Mouse (Mus musculus): Measurements from ENCODE around the gene Epb41l5.

DNA sequence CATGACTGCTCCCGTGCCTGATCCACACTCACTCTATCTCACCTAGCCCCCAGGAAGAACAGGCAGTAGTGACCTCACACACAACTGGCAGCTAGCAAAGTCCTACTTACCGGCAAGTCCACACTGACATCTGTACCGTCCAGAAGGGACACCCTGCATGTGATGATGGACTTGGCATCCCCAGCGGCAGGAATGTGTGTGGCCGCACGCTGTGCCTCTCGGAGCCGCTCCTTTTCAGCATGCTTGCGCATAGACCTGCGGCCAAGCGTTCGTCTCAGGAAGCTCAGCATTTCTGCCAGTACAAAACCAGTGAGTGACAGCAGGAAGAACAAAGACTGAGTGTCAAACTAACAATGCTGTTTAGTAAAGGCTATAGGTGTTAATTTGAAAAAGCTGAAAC lies 6.4 kb downstream of the Epb41l5 start:
- TF ChIP-seq CTCF (IDR thresholded peaks at IDR 0.05; ENCODE audit: extremely low read depth, insufficient read depth, low read length) (no peak), POLR2A (IDR thresholded peaks at IDR 0.05; ENCODE audit: extremely low read depth, insufficient read depth, low read length) (no peak)

Measured in cortical plate, adult 2 months (tissue).